Mouse (Mus musculus) retina, adult 2 months (tissue): ENCODE measurements around the gene Gm49366.
"Not testable (repeated sequence)": the region's sequence is repeated elsewhere in the genome, so short reads cannot be mapped to it uniquely, and the experiment has no call there.

Experiments
- DNase-seq: peaks from one replicate; pipeline ENCODE4 v3.0.0-alpha.2; 2012; ENCODE audit warnings: low read depth, low spot score

The Gm49366 gene

DNA sequence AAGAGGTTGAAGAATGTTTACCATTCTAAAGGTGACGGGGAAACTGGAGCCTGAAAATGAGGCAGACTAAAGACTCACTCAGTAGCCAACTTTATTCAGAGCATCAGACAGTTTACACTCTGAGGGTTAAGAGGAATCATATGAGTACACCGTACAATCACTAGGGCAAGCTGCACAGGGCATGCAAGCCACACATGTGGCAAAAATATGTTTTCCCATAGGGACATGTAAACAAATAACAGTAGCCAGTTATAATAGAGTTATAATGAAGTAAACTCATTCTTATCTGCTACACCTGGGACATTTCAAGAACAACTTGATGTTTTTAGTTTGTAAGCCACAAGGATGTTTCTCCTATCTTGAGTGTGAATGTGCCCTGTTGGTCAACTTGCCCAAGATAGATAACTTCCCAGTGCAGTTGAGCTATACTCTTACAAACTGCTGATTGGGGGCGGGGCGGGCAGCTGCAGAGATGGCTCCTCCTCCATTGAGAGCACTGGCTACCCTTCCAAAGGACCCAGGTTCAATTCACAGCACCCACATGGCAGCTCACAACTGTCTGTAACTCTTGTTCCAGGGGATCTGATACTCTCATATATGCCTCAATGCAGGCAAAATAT lies 38.7 kb downstream of the Gm49366 start:
- DNase-seq, result no peak

DNA sequence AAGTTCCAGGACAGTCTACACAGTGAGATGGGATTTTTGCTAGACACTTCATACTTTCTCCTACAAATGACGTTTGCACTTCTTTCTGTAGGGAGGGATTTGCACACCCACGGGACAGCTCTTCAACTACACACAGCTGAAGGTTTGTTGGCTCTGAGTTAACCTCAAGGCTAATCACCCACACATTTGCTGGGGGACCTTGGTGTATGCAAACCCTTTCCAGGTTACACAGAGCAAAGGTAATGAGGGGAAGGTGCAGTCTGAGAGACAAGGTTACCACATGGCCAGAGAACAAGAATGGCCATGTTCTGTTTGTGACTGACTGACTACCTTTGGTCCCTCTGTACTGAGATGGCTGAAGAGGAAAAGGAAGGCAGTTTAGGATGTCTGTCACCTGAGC lies 45.1 kb downstream of the Gm49366 start:
- no peak for DNase-seq

DNA sequence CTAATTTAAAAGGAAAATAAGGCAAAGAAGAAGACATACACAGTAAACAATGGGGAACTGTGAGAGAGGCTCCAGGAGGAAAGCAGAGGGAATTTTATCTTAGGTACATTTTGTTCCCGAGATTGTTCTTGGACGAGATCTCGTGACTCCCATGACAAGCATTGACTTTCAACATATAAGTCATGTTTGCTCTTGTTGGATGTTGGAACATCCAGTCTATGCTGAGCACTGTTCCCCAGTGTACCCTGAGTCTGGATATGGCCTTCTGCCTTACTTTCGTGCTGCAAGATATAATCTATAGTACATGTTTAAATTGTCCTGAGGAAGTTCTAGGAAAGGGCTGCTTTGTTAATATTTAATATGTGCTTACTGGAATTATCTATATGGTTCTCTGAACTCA lies 45.8 kb downstream of the Gm49366 start:
- no peak for DNase-seq

DNA sequence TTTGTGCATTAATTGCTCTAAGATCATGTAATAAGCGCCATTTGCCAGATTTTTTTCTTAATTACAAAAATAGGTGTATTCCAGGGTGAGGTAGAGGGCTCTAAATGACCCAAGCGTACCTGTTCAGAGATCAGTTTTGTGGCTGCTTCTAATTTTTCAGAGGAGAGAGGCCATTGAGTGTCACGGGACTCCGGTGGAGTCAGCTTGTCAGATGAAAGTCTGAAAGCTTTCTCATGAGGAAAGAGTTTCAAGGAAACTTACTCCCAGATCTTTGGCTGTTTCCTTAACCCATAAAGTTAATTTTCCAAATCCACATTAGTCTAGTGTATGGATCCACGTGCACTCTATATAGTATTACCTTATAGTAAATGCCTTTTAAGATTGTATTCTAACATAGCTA lies 55.9 kb downstream of the Gm49366 start:
- DNase-seq, result not testable (repeated sequence)

DNA sequence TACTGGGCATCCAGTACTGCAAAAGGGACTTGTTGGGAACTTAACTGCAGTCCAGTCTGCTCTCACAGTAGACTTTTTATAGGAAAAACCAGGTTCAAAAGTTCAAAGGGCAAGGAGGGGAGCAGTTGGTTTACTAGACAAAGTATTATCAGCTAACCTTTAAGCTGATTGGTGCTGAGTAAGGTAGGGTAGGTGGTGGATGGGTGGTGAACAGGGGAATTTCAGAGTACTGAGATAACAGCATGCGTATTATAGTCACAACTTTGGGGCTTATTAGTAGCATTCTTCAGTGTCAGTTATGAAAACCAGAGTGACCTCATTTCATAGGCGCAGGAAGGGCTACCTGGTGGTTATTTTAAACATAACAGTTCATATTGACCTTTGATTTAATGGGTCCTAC lies 60.9 kb downstream of the Gm49366 start:
- DNase-seq, result no peak

DNA sequence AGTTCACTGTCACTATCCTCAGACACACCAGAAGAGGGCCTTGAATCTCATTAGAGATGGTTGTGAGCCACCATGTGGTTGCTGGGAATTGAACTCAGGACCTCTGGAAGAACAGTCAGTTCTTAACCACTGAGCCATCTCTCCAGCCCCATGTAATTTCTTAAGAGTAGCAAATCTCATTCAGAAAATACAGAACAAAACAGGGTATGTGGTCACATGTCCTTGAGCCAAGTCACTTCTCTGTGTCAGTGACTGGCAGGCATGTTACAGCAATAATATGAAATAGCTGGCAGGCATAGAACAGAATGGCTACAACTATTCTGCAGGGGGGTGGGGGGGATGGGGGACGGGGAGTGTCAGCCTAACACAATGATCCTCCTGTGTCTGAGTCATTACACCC lies 61.3 kb downstream of the Gm49366 start:
- no peak for DNase-seq

DNA sequence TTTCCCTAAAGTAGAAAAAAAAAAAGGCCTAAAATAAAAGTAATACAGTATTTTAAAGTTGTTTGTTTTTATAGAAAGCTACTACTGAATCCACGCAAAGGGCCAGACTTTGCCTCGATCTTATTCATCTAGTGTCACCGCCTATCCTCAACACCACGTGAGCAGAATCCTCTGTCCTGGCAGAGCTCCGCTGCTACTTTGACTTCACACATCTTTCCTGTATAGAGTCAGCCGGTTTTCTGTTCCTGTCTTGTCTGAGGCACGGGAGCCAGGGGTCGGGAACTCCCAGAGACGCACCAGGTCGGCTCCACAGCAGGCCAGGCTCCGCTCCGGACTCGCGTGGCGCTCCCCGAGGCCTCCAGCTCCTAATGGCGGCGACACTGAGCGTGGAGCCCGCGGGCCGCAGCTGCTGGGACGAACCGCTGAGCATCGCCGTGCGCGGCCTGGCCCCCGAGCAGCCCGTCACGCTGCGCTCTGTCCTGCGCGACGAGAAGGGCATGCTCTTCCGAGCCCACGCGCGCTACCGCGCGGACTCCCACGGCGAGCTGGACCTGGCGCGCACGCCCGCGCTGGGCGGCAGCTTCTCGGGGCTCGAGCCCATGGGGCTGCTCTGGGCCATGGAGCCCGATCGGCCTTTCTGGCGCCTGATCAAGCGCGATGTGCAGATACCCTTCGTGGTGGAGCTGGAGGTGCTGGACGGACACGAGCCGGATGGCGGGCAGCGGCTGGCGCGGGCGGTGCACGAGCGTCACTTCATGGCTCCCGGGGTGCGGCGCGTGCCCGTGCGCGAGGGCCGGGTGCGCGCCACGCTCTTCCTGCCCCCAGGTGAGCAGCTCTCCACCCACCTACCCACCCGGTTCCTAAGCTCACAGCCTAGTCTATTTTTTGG lies 62.1 kb downstream of the Gm49366 start, which contains the start of gene Acot6:
TSS of gene Acot6 (plus strand) at position 51 of the 889 bp plus-strand sequence.
- DNase-seq, result not testable (repeated sequence)

DNA sequence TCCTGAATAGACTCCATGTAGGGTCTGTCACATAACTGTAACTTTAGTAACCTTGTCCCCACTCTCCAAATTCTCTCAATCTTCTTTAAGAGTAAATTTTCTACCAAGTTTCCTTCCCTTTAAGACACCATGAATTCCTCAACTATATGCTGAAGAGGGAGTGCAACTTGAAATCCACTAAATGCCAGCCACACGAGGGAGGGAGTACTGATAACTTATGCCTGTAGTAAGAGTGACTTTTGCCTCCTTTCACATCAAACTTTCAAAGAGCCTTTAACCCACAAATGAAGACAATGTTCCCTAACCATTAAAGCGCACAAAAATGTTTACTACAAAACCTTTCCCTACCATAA lies 62.7 kb downstream of the Gm49366 start:
- DNase-seq, result no peak

DNA sequence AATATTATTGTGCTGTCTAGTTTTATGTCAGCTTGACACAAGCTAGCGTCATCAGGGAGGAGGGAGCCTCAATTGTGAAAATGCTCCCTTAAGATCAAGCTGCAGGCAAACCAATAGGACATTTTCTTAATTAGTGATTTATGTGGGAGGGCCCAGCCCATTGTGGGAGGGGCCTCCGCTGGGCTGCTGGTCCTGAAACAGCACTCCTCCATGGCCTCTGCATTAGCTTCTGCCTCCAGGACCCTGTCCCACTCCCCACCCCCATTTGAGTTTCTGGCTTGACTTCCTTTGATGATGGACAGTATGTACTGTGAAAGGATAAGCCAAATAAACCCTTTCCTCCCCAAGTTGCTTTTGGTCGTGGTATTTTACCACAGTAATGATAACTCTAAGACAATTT lies 68.3 kb downstream of the Gm49366 start:
- no peak for DNase-seq

DNA sequence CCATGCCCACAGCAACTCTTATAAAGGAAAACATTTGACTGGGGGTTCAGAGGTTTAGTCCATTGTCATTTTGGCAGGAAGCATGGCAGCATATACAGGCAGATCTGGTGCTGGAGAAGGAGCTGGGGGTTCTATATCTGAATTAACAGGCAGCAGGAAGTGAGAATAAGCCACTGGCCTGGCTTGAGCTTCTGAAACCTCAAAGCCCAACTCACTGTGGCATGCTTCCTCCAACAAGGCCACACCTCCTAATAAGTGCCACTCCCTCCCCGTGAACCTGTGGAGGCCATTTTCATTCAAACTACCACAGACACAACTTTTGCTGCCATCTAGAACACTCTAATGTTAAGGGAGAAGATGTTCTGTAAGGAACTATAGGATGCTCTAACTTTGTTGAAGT lies 69.0 kb downstream of the Gm49366 start:
- DNase-seq, result no peak
